Mouse (Mus musculus) adrenal gland, postnatal 14 days (tissue): ENCODE measurements around the gene Tcp11l2. TPM values are rescaled to one million over a fixed set of nuclear protein-coding genes. Genes with fewer than 3 reads are reported as not detected.
A peak's percentile ranks its signal among the peaks of the same experiment; 100 is the strongest.

Experiments
- DNase-seq: peaks from one replicate; pipeline ENCODE4 v3.0.0; 2021; ENCODE audit warnings: mixed read lengths
- total RNA-seq: library from RNA; stranded (reverse); gene quantifications from 2 replicates; pipeline ENCODE4 v1.2.3, GENCODE M21; 2021

The Tcp11l2 gene
- total RNA-seq, 1 experiment from 2014 or later, result 53.0 TPM

- DNase-seq, result no peak
Observed at GRCm38 (mm10) chr10:84556120-84556519, 20.3 kb upstream of the Tcp11l2 start.

GRCm38 (mm10) chr10:84558511-84558910 is 17.9 kb upstream of the Tcp11l2 start:
- no peak for DNase-seq

GRCm38 (mm10) chr10:84559986-84560385 is 16.4 kb upstream of the Tcp11l2 start:
- DNase-seq, result no peak

GRCm38 (mm10) chr10:84562121-84562520 is 14.3 kb upstream of the Tcp11l2 start:
- DNase-seq, result no peak

- DNase-seq, result peak; percentile 23
Observed at GRCm38 (mm10) chr10:84562567-84563554, 13.6 kb upstream of the Tcp11l2 start.

- no peak for DNase-seq
Observed at GRCm38 (mm10) chr10:84564427-84564826, 12.0 kb upstream of the Tcp11l2 start.

- no peak for DNase-seq
Observed at GRCm38 (mm10) chr10:84571052-84571639, 5.3 kb upstream of the Tcp11l2 start.

GRCm38 (mm10) chr10:84573671-84574420 is 2.6 kb upstream of the Tcp11l2 start:
- DNase-seq, result no peak

- DNase-seq, result no peak
Observed at GRCm38 (mm10) chr10:84576029-84576394, 414 bp upstream of the Tcp11l2 start.

GRCm38 (mm10) chr10:84577071-84577727 is 773 bp downstream of the Tcp11l2 start:
- DNase-seq, result peak; percentile 91

- no peak for DNase-seq
Observed at GRCm38 (mm10) chr10:84578738-84579137, 2.3 kb downstream of the Tcp11l2 start.

- DNase-seq, result no peak
Observed at GRCm38 (mm10) chr10:84579527-84579926, 3.1 kb downstream of the Tcp11l2 start.

- peak; percentile 50 for DNase-seq
Observed at GRCm38 (mm10) chr10:84581191-84581590, 4.8 kb downstream of the Tcp11l2 start.

- no peak for DNase-seq
Observed at GRCm38 (mm10) chr10:84582236-84582635, 5.8 kb downstream of the Tcp11l2 start.

GRCm38 (mm10) chr10:84584451-84585293 is 8.2 kb downstream of the Tcp11l2 start:
- DNase-seq, result no peak

GRCm38 (mm10) chr10:84585294-84585650 is 8.8 kb downstream of the Tcp11l2 start:
- DNase-seq, result no peak

- peak; percentile 78 for DNase-seq
Observed at GRCm38 (mm10) chr10:84590956-84591355, 14.5 kb downstream of the Tcp11l2 start.

- DNase-seq, result no peak
Observed at GRCm38 (mm10) chr10:84591640-84592148, 15.3 kb downstream of the Tcp11l2 start.

- DNase-seq, result no peak
Observed at GRCm38 (mm10) chr10:84592745-84593144, 16.3 kb downstream of the Tcp11l2 start.

- DNase-seq, result peak; percentile 60
Observed at GRCm38 (mm10) chr10:84597127-84597785, 20.8 kb downstream of the Tcp11l2 start.
